Mouse (Mus musculus) spleen, postnatal 36 days (tissue): ENCODE results near the gene Rasa2.
"Not testable (repeated sequence)": the region's sequence is repeated elsewhere in the genome, so short reads cannot be mapped to it uniquely, and the experiment has no call there.

ENCODE experiments used
- DNase-seq, 2 experiments: peaks; one replicate each; pipeline ENCODE4 v3.0.0; 2022; ENCODE audit warnings: low spot score in 2 of 2, mixed read lengths in 1 of 2

Rasa2 gene

DNA sequence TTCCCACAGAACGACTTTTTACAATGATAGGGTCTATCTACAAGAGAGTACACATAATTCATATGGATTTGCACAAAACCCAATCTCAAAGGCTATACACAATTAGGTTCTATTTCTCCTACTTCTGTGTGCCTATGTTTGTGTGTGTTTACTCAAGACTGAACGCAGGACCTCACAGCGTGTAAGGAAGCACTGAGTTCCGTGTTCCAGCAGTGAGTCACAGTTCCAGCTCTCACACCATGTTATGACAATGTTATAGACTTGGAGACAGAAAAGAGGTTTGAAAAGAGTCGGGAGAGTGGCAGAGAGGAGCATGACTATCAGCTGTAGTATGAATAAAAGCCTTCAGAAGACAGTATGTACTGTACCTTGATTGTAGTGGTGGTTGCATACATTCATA, 42.1 kb downstream of the Rasa2 start:
- no peak for DNase-seq

DNA sequence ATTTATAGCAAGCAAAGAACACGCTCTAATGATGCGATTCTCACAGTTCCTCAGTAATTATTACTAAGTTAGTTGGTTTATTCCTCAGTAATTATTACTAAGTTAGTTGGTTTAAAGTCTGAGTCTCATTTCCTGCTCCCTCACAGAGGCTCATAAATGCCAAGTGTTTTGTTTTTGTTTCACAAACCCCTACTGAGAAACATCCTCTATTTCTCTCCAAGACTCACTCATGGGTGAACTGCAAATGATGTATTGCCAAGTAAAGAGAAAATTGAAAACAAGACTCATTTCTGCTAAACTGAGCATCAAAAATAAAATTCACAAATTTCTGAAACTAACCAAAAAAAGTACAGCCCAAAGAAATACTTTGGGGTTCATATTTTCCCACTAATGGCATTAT, 47.9 kb downstream of the Rasa2 start:
- DNase-seq = no peak

DNA sequence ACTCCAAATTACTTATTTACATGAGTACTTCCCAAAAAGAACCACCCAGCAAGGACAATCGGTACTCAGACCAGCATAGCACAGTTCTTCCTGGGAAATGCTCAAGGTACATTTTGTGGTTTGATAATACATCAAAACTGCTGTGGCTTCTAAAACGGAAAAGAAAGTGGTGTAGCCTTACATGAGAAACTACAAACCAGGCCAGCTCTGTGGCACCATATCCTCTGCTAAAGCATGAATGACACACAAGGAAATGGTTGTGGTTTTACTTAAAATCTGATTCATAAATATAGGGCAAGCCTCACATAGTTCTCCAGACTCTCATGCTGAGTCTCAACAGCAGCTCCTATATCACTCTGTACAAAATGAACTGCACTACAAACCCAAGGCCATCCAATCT, 48.3 kb downstream of the Rasa2 start:
- peak; percentile 32 for DNase-seq

DNA sequence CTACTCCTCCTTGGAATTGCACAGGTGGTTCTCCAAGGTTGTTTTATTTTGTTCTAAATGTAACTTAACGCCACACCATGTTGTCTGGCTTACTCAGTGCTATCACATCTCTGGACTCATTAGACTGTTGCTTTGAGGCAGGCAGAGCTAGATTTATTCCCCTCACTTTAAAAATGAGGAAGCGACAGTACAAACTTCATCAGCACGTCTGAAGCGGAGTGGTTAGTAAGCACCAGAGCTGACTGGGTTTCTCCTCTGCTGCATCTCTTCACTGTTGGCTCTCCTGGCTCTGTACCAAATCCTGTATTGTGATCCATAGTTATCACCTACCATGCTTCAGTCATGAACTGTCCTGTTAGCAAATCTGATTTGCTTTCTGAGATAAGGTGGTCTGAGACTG, 53.2 kb downstream of the Rasa2 start:
- DNase-seq = no peak

DNA sequence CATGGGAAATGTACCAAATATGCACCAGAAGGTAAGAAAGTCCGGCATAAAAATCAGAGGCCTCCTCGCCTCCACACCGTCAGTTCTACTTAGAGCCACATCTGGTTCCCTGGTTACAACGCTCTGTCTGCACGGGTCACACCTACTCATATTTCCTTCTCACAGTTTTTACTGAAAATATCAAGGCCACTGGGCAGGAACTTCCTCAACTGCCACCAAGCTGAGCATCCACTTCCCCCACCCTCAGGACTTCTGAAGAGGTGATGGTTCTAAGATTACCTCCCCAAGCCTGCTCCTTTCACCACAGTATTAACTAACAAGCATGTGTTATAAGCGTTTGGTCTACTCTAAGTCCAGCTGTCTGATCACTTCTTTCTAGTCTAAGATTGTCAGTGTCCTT, 53.7 kb downstream of the Rasa2 start:
- peak; percentile 27 to 32 for DNase-seq

DNA sequence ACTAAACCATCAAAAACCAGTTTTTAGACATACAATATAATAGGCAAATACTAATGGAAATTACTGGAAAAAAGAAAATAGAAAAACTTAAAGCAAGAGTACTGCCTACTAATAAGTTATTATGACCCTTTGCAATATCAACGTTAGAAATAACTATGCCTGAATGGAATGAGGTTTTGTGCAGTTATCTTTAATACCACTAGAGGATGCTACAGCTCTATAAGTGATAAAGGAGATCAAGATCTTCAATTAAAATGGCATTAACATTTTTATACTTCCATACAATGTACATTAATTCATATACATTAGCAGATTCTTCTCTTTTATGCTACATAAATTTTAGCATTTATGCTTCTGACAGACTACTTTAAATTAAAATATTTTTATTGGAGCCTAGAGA, 58.2 kb downstream of the Rasa2 start:
- DNase-seq = no peak

DNA sequence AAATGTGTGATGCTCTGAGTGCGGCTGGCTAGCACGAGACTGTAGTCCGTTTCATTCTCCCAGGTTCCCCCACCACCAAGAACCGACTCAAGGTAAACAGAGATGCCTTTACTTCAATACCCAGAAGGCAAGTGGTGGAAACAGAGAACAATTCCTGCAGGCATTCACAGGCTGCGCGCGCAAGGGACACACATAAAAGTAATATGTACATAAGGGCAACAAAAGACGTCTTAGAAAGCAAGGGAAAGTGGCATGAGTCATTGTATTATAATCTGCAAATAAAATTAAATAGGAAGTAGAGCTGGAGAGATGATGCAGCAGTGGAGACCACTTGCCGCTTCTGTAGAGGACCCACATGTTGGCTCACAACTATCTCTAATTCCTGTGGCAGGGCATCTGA, 58.7 kb downstream of the Rasa2 start:
- DNase-seq = no peak

DNA sequence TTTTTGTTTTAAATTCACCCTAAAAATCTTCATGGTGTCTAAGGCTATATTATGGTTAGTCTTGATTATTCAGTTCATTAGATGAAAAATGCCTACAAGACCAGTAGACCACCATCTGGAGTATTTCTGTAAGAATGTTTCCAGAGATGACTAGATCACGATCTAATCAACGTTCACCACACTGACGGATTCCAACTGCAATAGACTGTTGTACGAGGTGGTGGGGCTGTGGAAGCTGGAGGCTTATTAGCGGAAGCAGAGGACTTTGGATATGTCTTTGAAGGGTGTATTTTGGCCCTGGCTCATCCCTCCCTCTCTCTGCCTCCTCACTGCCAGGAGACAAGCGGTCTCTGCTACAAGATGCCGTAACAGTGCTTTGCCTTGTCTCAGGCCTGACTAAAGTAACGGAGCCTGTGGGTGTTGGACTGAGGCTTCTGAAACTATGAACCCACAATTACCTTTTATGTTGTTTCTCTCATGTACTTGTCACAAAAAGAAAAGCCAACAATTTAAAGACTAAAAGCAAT, 64.9 kb downstream of the Rasa2 start:
- no peak for DNase-seq

DNA sequence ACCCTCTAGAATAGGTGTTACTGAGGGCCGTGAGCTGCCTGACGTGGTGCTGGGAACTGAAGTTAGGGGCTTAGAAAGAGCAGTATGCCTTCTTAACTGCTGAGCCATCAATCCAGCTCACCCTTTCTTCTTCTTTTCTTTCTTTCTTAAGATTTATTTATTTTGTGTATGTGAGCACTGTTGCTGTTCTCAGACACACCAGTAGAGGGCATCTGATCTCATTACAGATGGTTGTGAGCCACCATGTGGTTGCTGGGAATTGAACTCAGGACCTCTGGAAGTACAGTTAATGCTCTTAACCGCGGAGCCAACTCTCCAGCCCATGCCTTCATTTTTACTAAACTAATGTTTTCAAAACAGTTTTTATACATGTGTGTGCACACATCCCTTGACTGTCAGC, 67.9 kb downstream of the Rasa2 start:
- DNase-seq = no peak

DNA sequence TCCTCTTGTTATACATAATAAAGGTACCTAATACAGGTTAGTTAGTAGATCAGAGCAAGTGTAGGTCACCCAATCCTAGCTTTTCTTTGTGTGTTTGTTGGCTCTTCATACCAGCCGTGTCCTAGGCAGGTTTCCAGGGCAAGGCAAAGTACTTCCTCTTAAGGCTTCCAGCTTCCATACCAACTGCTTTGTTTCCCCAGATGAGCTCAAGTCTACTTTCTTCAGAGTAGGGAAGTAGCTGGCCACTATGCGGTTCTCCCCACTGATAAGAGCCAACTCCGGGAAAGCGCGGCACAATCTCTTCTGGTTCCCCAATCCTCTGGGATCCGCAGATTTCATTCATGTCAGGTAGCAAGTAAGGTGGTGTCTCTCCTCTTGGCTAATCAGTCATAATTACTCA, 72.3 kb downstream of the Rasa2 start:
- no peak for DNase-seq

DNA sequence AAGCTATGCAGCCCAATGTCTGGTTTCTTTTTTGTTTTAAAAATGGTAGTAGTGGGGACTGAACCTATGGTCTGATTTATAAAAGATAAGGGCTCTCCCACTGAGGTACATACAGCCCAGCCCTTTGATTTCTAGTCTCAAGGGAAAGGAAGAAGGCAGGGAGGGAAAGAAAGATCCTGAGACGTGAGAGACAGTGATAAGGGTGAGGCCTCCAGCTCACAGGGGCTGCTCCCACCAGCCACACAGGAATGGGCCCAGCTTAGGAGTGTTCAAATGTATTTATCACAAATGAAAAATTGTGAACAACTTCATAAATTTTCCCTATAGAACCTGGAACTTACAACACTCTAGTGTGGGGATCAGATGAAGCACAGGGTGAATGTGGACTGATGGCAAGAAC, 72.8 kb downstream of the Rasa2 start:
- no peak for DNase-seq

DNA sequence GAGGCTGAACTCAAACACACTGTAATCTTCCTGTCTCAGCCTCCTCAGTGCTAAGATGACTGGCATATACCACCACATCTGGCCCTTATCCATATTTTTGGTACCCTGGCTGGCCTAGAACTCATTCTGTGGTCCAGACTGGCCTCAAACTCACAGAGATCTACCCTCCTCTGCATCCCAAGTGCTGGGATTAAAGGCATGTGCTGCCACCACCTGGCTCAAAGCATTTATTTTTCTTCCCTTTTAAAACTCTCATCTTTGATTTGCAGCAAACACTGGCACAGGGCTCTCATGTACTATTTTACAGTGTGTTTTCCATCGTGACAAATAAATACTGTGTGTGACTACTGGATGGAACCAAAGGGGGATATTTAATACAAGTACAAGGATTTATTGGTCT, 77.3 kb downstream of the Rasa2 start:
- DNase-seq = no peak

DNA sequence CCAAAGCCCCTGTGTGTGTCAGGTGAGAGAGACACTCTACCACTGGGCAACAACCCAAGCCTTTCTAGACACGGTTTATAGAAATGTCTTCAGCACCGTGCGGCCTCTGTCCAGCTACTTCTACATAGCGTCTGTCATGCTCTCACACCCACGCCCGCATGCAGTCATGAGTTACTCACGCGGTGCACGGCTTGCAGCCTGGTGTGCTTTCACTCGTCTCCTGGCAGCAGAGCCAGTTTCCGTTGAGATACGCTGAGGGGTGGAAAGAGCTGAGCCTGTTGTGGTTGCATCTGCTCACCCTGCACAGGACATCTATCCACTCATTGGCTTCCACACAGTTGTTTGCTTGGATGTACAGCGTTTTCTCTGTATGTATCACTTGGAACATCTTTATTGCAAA, 86.0 kb downstream of the Rasa2 start:
- no peak for DNase-seq

DNA sequence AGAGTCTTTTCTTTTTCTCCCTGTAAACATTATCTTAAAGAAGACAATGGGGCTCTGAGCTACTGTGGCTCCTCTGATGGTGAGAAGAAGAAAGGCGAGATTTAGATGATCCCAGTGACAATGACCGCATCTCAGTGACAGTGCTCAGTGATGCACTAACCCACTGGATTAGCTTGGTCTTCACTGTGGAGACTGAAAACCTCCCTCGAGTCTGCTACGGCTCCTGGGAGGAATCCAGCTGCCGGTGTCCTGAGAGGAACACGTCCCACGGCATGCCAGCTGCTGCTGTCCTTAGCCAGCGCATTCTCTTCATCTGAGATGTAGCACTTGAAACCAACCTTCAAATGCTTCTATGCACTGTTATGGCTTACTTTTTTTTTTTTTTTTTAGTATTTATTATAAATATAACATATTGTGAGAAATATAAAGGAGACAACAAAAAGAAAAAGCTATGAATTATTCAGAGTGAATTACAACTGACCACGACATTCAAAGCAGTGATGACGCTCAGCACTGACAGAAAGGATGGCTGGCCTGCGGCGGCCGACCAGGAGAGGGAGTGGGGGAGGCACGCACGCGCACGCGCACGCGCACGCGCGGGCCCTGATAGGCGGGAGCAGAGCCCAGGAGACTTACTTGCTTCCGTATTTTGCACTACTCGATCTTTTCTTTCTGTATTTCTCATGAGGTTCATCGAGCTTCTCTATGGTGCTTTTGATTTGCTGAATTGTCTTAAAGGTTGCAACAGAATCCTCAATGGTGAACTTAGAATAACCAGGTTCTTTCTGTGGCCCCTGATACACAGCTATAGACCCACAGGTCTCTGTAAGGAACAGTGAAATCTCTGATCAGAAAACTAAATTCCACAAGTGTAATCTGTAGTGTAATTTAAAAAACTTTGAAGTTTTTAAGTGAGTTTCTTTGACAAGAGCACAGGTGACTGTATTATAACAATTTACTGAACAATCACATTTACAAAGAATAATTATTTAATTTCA, 87.5 kb downstream of the Rasa2 start:
- DNase-seq = peak; percentile 58 to 65

DNA sequence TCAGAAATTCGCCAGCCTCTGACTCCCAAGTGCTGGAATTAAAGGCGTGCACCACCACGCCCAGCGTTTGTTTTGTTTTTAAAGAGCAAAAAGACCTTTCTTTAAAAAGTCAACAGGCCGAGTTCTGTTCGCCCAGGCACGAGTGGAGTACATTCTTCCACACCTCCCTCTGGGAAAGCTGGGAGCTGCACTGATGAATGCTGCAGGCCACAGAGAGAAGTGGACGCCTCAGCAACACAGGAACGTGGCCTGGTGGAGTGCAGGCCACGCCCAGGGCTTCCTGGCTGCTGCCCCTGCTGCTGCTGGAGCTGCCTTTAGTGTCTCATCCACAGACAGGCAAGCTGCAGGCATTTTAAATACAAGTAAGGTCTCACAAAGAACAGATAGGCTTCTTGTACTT, 92.5 kb downstream of the Rasa2 start:
- DNase-seq = no peak

DNA sequence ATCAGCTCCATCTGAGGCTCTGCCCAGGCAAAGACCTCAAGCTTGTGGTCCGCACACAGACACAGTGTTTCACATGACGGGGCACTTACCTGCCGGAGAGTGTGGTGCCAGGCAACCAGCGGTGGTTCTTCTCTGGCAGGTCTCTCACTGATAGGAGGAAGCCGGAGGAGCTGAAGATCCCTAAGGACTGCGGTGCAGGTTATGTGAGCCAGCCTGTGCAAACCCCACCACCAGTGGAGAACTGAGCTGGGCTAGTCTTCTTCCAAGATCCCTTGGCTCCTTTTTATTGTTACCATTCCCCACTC, 93.8 kb downstream of the Rasa2 start:
- DNase-seq = no peak

DNA sequence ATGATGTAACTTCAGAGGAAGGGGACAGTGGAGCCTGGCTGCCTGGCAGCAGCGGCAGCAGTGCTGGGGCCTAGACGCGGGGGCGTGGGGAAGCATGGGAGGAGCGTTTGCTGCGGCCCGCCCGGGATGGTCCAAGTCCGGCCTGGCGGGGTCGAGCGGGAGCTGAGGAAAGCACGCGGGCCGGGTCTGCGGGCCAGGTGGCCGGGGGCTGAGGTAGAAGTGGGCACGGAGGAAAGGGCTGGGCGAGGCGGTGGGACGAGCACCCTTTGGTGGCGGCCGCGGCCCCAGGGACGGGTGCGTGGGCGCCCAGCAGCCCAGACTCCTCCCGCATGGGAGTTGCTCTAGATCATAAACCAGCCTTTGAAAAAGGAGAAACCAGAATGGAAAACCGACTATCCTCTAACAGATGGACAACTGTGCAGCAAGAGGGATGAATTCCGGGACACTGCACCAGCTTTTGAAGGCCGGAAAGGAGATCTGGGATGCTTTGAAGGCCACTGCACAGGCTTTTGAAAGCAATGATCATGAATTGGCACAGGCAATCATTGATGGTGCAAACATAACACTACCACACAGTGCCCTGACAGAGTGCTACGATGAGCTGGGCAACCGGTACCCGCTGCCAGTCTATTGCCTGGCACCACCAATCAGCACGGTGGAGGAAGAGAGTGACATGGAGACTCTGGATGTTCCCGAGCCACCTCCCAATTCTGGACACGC, 94.4 kb downstream of the Rasa2 start:
- no peak for DNase-seq

DNA sequence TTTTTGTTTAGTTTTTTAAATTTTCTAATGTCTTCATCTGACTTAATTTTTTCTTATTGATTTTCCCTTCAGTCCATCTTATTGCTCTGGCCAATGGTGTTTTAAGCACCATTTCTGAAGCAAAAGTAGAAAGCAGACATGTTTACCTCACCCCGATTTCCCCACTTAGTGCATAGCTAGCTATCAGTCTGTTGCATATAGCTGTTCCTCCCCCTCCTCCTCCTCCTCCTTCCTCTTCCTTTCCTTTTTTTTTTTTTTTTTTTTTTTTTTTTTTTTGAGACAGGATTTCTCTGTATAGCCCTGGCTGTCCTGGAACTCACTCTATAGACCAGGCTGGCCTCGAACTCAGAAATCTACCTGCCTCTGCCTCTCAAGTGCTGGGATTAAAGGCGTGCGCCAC, 95.3 kb downstream of the Rasa2 start:
- not testable (repeated sequence) for DNase-seq

DNA sequence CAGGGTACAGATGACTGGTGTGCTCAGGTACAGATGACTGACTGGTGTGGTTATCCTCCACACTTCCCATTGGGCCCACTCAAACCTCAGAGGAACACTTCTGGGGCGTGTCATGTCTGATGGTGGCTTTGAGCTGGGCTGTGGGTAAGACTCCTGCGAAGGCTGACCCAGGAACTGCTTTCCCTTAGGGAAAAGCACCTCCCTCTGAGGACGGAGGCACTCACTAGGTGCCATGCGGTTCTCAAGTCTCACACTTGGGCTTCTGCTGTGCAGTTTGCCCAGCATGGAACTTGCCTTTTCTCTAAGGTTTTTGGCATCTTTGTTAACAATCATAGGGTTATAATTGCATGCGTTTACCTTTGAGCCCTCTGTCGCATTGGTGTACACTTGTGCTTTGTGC, 96.0 kb downstream of the Rasa2 start:
- DNase-seq = no peak

DNA sequence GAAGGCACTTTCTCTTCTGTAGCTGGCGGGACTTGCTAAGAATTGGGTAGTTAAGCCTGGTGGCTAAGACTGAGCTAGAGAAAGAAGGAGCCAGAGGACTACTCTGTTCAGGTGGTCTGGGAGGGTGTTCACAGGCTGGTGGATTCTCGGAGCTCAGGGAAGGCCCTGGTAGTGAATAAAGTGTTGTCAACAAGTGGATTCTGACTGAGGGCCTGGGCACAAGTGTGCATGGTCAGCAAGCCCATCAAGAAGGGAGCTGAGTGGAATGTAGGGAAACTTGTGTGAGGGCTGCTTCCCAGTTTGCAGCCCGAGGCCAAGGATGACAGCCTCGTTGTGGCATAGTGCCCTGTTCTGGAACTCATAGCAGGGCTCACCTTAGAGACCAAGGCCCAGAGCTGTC, 97.2 kb downstream of the Rasa2 start:
- DNase-seq = no peak

DNA sequence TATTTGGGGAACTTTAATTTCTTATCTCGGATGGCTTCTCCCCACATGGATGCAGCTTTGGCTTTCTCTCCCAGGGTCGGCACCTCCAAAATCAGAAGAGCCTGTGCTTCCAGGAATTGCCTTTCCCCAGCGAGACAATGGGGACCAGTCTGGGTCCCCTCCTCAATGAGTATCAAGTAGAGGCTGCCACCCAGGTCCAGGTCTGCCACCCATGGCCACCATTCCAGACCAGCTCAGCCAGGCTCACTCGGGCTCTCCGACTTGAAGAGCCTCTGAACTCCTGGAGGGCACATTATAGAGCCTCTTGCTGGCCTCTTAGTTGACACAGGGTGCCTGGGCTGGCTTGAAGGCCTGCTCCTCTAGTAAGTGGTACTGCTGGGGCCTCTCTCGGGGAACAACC, 97.9 kb downstream of the Rasa2 start:
- DNase-seq = no peak

DNA sequence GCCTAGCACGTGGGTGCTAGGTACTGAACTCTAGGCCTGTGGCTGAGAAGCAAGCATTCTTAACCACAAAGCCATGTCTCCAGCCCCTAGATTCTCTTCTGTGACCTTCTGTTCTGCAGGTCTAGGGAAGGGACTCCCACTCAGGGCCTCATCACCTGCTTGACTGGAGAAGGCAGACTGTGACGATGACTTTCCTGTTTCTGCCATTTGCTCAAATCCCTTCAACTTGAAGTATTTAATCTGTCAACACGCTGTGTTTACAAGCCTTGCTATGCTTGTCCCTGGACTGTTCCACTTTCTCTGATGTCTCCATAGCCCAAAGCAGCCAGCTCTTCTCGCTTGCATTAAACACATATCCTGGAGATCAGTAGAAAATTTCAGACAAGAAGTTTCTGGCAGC, 98.9 kb downstream of the Rasa2 start:
- no peak for DNase-seq

DNA sequence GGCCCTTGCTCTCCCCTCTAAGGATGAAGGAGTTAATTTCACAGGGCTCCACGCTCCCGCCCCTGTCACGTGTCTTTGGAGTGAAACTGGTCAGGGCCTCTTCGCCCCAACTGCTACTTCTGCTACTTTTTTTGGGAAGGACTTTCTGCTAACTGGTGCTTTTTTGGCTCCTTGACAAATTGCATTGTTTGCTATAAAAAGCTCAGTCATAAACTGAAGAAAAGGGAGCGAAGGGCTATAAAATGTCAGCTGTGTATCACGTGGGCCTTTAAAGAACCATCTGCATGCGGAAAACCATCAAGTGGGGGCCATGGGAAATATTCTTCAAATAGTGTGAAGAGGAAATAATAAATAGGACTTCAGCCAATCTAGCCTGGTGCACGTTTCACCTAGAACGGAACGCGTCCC, 100.7 kb downstream of the Rasa2 start:
- DNase-seq = peak; percentile 7 to 23
